Mouse (Mus musculus): ENCODE data around the gene Pla2g1b. TPM values are rescaled to one million over a fixed set of nuclear protein-coding genes. Genes with fewer than 3 reads are reported as not detected.
A peak's percentile ranks its signal among the peaks of the same experiment; 100 is the strongest.

Pla2g1b gene
- total RNA-seq, 2 experiments from 2014 or later = not detected

- no peak for DNase-seq
Measured at GRCm38 (mm10) chr5:115447108-115447507, 19.0 kb upstream of the Pla2g1b start.

GRCm38 (mm10) chr5:115449247-115449646 is 16.8 kb upstream of the Pla2g1b start:
- DNase-seq = no peak

GRCm38 (mm10) chr5:115450410-115451317 is 15.4 kb upstream of the Pla2g1b start:
- DNase-seq = no peak

GRCm38 (mm10) chr5:115454422-115455090 is 11.5 kb upstream of the Pla2g1b start:
- no peak for DNase-seq

GRCm38 (mm10) chr5:115455838-115456237 is 10.2 kb upstream of the Pla2g1b start:
- no peak for DNase-seq

- DNase-seq = no peak
Measured at GRCm38 (mm10) chr5:115458918-115459317, 7.1 kb upstream of the Pla2g1b start.

DNA sequence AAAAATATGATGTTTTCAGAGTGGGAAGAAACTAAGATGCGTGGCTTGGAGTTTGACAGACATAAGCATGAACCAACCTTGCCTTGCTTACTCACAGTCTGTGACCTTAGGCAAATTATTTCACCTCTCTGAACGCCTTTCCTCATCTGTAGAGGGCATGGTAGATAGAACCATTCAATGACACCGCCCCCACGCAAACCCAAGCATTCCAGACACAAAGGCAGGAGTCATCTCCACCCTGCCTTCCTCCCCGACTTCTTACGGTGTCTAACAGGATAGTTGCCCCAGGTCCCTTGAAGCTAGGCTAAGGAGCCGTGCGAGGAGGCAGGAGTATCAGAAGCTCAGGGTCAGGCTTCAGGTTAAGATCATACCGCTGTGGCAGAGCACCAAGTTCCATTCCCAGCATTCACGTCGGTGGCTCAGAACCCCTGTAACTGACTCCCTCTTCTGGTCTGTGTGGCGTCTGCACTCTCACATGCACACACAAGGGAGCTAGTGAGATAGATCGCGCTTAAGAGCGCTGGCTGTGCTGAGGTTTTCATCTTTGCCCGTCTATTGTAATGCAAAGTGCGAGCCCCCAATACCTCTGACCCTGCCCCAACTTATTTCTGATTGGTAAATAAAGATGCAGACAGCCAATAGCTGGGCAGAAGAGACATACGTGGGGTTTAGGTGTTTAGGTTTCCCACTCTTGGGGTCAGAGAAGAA is 1.5 kb upstream of the Pla2g1b start:
- no peak for DNase-seq

GRCm38 (mm10) chr5:115469791-115470190 is 3.7 kb downstream of the Pla2g1b start:
- no peak for DNase-seq

DNA sequence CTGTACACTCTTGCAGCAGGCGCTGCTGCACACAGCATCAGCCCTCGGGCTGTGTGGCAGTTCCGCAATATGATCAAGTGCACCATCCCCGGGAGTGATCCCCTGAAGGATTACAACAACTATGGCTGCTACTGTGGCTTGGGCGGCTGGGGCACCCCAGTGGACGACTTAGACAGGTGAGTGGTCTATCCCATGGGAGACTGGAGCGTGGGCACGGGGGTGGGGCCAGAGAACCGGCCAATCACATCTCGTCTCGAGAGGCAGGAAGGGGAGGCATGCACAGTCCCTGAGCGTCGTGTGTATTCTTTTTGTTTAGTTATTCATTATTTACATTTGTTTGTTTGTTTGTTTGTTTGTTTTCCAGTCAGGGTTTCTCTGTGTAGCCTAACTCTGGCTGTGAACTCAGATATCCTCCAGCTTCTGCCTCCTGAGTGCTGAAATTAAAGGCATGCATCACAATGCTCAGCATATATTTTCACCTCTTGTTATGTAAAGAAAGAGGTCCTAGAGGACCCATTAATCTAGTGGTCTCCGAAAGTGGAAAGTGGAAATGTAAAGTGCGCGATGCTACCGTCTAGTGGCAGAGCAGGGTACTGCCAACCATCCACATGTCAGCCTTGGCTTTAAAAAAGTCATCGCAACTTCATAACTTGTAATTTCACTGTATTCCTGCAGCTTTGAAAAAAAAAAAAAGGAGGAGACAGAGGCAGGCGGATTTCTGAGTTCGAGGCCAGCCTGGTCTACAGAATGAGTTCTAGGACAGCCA is 4.9 kb downstream of the Pla2g1b start:
- peak; percentile 70 for DNase-seq

GRCm38 (mm10) chr5:115473191-115473590 is 7.1 kb downstream of the Pla2g1b start:
- no peak for DNase-seq

- no peak for DNase-seq
Measured at GRCm38 (mm10) chr5:115474174-115474828, 8.2 kb downstream of the Pla2g1b start.

- peak; percentile 46 for DNase-seq
Measured at GRCm38 (mm10) chr5:115475337-115476106, 9.5 kb downstream of the Pla2g1b start.

DNA sequence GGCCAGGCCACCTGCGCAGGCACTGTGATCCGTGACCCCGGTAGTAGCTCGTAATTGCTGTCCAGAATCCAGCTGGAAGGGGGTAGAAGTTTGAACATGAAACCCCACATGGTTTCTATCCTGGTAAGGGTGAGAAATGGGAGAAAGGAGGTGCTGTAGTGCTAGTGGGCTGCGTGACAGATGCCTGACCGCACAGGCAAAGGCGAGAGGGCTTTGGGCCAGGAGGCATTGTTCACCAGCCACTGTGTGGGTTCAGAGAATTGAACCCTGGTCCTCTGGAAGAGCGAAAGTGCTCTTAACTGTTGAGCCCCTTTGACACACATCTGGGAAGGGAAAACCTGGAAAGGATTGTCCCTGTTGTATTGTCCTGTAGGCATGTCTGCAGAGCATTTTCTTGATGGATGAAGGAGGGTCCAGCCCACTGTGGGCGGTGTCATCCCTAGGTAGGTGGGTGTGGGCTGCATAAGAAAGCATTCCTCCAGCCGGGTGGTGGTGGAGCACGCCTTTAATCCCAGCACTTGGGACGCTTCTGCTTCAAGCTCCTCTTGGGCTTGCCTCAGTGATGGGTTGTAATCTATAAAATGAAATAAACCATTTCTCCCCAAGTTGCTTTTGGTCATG is 10.2 kb downstream of the Pla2g1b start:
- DNase-seq = no peak

DNA sequence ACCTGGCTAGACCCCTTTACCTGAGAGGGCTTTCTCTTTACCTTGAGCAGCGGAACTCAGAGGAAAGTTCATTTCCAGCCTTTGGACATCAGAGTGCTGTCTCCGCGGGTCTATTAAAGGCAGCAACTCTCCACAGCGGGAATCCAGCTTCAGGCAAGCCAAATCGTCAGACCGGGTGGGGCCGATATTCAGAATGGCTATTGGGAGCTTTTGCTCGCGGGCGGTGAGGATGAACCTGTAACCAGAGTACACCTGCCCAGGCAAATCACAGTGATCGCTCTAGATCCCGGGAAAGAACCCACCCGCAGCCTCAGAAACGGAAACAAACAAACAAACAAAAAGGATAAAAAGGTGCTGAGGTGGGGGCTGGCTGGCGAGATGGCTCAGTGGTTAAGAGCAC is 13.5 kb downstream of the Pla2g1b start:
- DNase-seq = no peak

GRCm38 (mm10) chr5:115480101-115480500 is 14.0 kb downstream of the Pla2g1b start:
- no peak for DNase-seq

DNA sequence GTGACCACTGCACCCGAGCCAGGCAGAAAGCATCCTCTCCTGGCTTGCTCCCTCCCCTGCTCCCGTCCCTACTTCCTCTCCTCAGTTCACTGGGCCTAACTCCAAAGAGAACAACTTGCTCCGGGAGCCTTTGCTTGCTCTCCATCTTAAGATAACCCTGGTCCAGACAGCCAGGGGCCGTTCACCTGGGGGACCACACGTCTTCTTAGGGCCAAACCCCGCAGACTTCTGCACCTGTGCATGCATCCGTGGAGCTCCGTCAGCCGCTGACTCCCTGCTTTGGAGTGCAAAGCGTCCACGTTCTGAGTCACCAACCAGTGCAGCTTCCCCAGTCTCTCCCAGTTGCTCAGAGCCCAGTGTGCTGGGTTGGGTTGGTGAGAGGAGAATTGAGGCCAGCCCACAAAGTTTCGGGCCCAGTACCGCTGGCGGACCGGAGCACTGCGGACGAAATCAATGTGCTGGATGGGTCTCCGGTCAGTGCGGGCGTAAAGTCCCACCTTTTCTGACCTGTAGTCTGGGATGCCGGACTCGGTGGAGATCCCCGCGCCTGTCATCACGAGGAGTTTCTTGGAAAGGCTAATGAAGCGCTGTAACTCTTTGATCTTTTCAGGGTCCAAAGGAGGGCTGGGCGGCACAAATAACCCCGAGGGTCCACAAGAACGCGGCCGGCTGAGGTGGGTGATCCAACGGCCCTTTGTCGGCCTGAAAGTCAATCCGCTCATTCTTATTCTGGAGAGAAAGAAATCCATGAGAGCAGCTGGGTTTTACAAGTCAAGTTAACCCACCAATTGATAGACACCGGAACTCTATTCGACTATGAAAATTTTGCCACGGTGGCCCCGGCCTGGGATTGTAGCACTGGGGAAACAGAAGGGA is 16.6 kb downstream of the Pla2g1b start:
- no peak for DNase-seq

GRCm38 (mm10) chr5:115483385-115483784 is 17.3 kb downstream of the Pla2g1b start:
- DNase-seq = no peak

DNA sequence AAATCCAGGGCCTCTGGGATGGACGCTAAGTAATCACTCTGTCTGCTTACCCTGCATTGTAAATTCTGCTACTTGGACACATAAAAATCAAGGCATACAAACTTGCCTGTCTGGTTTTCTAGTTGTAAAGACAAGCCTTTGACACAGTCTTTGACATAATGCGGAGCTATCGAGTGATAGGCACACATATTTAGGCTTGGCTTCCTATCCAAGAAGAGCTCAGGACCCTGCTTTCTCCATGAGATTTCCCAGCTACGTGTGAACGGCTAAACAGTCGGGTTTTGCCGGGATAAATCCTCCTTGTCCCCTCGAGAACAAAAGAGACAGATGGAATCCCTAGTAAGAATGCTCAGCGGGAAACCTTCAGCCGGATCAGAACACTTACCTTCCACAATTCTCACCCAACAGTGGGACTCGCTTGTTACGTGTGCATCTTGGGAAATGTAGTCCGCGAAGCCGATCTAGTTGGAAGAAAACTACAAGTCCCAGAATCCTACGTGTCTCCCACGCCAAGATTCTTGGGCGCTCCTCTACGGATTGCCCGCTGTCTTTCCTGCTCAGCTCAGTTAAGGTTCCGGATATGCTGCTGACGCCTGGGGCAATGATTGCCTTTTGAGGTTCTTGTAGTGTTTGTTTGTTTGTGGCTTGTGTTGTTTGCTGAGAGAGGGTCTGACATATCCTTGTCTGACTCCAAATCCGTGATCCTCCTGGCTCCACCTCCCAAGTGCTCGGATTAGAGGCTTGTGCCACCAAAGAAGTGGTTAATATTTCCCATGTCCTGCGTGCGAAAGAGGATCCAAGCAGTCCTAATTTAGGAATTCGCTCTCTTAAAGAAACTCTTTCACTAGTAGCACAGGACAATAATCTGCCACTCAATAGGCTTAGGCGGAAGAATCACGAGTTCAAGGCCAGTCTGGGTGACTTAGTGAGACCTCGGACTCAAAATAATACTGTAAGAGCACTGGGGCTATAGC is 18.2 kb downstream of the Pla2g1b start, which contains the start of gene Sirt4:
Gene Sirt4 (minus strand): TSS at position 779 of the 974 bp plus-strand sequence.
- DNase-seq = peak; percentile 82

Measured in heart, postnatal 4 days (tissue).